Mouse (Mus musculus) granulocyte monocyte progenitor cell, adult 5-6 weeks (primary cell): Measurements from ENCODE around the gene Allc. TPM values are rescaled to one million over a fixed set of nuclear protein-coding genes. Genes with fewer than 3 reads are reported as not detected.

Experiments
- ATAC-seq: replicated peaks from 2 replicates; pipeline ENCODE4 v1.8.0; 2016; ENCODE audit warnings: mild to moderate bottlenecking, moderate TSS enrichment, inconsistent platforms; ENCODE audit not compliant: poor library complexity, severe bottlenecking
- total RNA-seq, 2 experiments: library from RNA; stranded (forward) in 1 of 2; stranded (reverse) in 1 of 2; fragments of 200-712, 200-1000 nt in 1 of 2; fragments of >200 nt in 1 of 2; fragmentation: Nextera tagmentation in 1 of 2; gene quantifications; 2 replicates each; pipeline ENCODE4 v1.2.3; 2014 to 2017

The Allc gene
- total RNA-seq, 2 experiments from 2014 or later, result not detected

- no peak for ATAC-seq
Observed at GRCm38 (mm10) chr12:28587949-28588348, 5.6 kb upstream of the Allc start.

- no peak for ATAC-seq
Observed at GRCm38 (mm10) chr12:28584036-28584435, 1.7 kb upstream of the Allc start.

GRCm38 (mm10) chr12:28579132-28579531 lies 3.2 kb downstream of the Allc start:
- no peak for ATAC-seq

- ATAC-seq, result no peak
Observed at GRCm38 (mm10) chr12:28578147-28578546, 4.2 kb downstream of the Allc start.

- no peak for ATAC-seq
Observed at GRCm38 (mm10) chr12:28575366-28576070, 6.8 kb downstream of the Allc start.

- ATAC-seq, result no peak
Observed at GRCm38 (mm10) chr12:28572241-28572640, 10.1 kb downstream of the Allc start.

GRCm38 (mm10) chr12:28552299-28552698 lies 30.0 kb downstream of the Allc start, which contains the start of gene Dcdc2c:
Gene Dcdc2c, minus strand, starts transcription at chr12:28552399.
- ATAC-seq, result no peak

GRCm38 (mm10) chr12:28551775-28552174 lies 30.5 kb downstream of the Allc start:
- ATAC-seq, result no peak

- ATAC-seq, result no peak
Observed at GRCm38 (mm10) chr12:28548887-28549286, 33.4 kb downstream of the Allc start.

- ATAC-seq, result no peak
Observed at GRCm38 (mm10) chr12:28514264-28514775, 68.0 kb downstream of the Allc start.

GRCm38 (mm10) chr12:28509699-28510280 lies 72.5 kb downstream of the Allc start:
- ATAC-seq, result no peak

Other genes starting within 250 kb of the Allc start
- not detected in 2 replicates for gene Dcdc2c, start 30.1 kb downstream of the Allc start, total RNA-seq (2014; fragmentation: Nextera tagmentation)
- gene Dcdc2c, start 30.1 kb downstream of the Allc start, total RNA-seq (2017), result 0.34 and 0.62 TPM in 2 replicates
- not detected in 2 replicates for gene Colec11, start 40.9 kb upstream of the Allc start, total RNA-seq (2014; fragmentation: Nextera tagmentation)
- 0.62 TPM in 1 of 2 replicates, not detected in the other for gene Colec11, start 40.9 kb upstream of the Allc start, total RNA-seq (2017)
- 3,179 and 3,718 TPM in 2 replicates for gene Rps7, start 53.4 kb upstream of the Allc start, total RNA-seq (2014; fragmentation: Nextera tagmentation)
- gene Rps7, start 53.4 kb upstream of the Allc start, total RNA-seq (2017), result 5,371 and 5,776 TPM in 2 replicates
- 31.3 and 37.1 TPM in 2 replicates for gene Rnaseh1, start 67.1 kb upstream of the Allc start, total RNA-seq (2014; fragmentation: Nextera tagmentation)
- 26.2 and 33.5 TPM in 2 replicates for gene Rnaseh1, start 67.1 kb upstream of the Allc start, total RNA-seq (2017)
- gene Adi1, start 92.7 kb upstream of the Allc start, total RNA-seq (2014; fragmentation: Nextera tagmentation), result 103 and 113 TPM in 2 replicates
- gene Adi1, start 92.7 kb upstream of the Allc start, total RNA-seq (2017), result 34.1 and 43.9 TPM in 2 replicates
- 40.9 and 41.2 TPM in 2 replicates for gene Trappc12, start 167.9 kb upstream of the Allc start, total RNA-seq (2014; fragmentation: Nextera tagmentation)
- 40.5 and 46.5 TPM in 2 replicates for gene Trappc12, start 167.9 kb upstream of the Allc start, total RNA-seq (2017)
- 23.6 and 31.2 TPM in 2 replicates for gene Eipr1, start 169.3 kb upstream of the Allc start, total RNA-seq (2014; fragmentation: Nextera tagmentation)
- 24.4 and 25.5 TPM in 2 replicates for gene Eipr1, start 169.3 kb upstream of the Allc start, total RNA-seq (2017)